Mouse (Mus musculus): ENCODE data around the gene Haus7.

DNA sequence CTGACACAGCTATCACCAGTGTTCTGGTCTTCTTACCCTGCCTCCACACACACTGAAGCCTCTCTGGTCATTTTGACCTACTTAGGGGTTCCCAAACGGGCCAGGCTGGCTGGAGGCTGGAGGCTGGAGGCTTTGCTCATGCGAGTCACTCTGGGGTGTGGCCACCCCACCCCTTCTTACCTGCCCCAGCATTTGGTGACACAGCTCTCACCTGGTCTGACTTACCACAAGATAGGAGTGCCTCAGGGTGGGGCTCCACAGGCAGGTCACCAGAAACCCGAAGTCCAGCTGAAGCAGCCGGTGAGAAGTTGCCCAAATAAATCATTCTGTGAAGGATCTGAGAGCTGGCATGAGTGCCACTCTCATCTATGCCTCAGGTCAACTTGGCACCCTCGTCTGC is 26.0 kb downstream of the Haus7 start:
- TF ChIP-seq CTCF (IDR thresholded peaks at IDR 0.05; ENCODE audit: low read depth, low read length): no peak
- TF ChIP-seq POLR2A (IDR thresholded peaks at IDR 0.05; ENCODE audit: insufficient read depth, low read length): no peak
- TF ChIP-seq EP300 (IDR thresholded peaks at IDR 0.05; ENCODE audit: insufficient read depth, low read depth, low read length): no peak

Measured in ES-Bruce4 (cell line).